Mouse (Mus musculus) cerebellum, adult 2 months (tissue): ENCODE data around the gene Top1. TPM values are rescaled to one million over a fixed set of nuclear protein-coding genes. Genes with fewer than 3 reads are reported as not detected.

Experiments used
- DNase-seq, 2 experiments: peaks; one replicate each; pipeline ENCODE4 v3.0.0; 2021
- H3K27ac ChIP-seq: fragments of 200-500 bp; 2 replicates; pipeline ENCODE4 v1.5.1; 2012; ENCODE audit warnings: low read length, control low read depth, inconsistent platforms; ENCODE audit not compliant: insufficient read depth
- H3K27me3 ChIP-seq: fragments of 200-500 bp; 2 replicates; pipeline ENCODE4 v1.6.1; 2012; ENCODE audit warnings: inconsistent platforms, mild to moderate bottlenecking, low read length, moderate library complexity; ENCODE audit not compliant: control insufficient read depth, insufficient read depth
- H3K4me1 ChIP-seq: fragments of 200-500 bp; 2 replicates; pipeline ENCODE4 v1.6.1; 2011; ENCODE audit warnings: low read length; ENCODE audit not compliant: control insufficient read depth, insufficient read depth
- H3K4me3 ChIP-seq: fragments of 200-500 bp; replicated peaks from 2 replicates; pipeline ENCODE3; 2011; ENCODE audit warnings: mild to moderate bottlenecking, low read depth, low read length, control low read depth; ENCODE audit not compliant: insufficient read depth
- CTCF ChIP-seq: fragments of 200-500 bp; IDR thresholded peaks from 2 replicates; pipeline ENCODE4 v1.5.1; 2011; ENCODE audit warnings: low read depth, mild to moderate bottlenecking, control low read depth, low read length, moderate library complexity, borderline replicate concordance; ENCODE audit not compliant: insufficient read depth
- POLR2A ChIP-seq: fragments of 200-500 bp; IDR thresholded peaks from 2 replicates; pipeline ENCODE4 v1.6.1; 2011; ENCODE audit warnings: low read length, control low read depth, borderline replicate concordance; ENCODE audit not compliant: insufficient read depth
- WGBS: fragments of 180-500 bp; shearing (Covaris S2); methylation state at CpG from one replicate; pipeline ENCODE4 v1.1.7; 2018; 5-methylcytosine and 5-hydroxymethylcytosine counted together
- polyA plus RNA-seq: library from polyadenylated mRNA; depleted of rRNA; stranded (reverse); fragments of >200 nt; gene quantifications from 2 replicates; pipeline ENCODE4 v1.2.3, GENCODE M21; 2012

Top1 gene
- polyA plus RNA-seq, 1 experiment: 29.4 TPM

- peak in 1 of 2 experiments; percentile 10 for DNase-seq
- TF ChIP-seq POLR2A: no peak
- no peak for TF ChIP-seq CTCF
- Histone ChIP-seq H3K4me1 (peaks cover 9% of the 10 kb centered on the region; the same call in 1 of the 2 replicates), H3K27me3 (no peaks in the 10 kb centered on the region), H3K27ac (no peak overlapping the region), H3K4me3 (no peak overlapping the region)
- 53% methylated on average over 2 of the region's 2 CpGs for WGBS
Measured at GRCm38 (mm10) chr2:160729436-160729835, 83.7 kb downstream of the Top1 start.

- H3K27ac ChIP-seq: no peak overlapping the region
- no peak for TF ChIP-seq POLR2A
- peak; percentile 74 for TF ChIP-seq CTCF
Measured at GRCm38 (mm10) chr2:160729851-160730796, 84.4 kb downstream of the Top1 start.

GRCm38 (mm10) chr2:160730797-160731116 lies 85.1 kb downstream of the Top1 start:
- DNase-seq: no peak
- 5% methylated on average over 19 of the region's 19 CpGs for WGBS
- TF ChIP-seq POLR2A (no peak), CTCF (no peak)

More at GRCm38 (mm10) chr2:160729851-160730796, 84.4 kb downstream of the Top1 start:
- Histone ChIP-seq H3K4me3 (peak overlapping the region; percentile 77), H3K27me3 (no peaks in the 10 kb centered on the region), H3K4me1 (peaks cover 12% of the 10 kb centered on the region; the same call in 1 of the 2 replicates)
- 24% methylated on average over 17 of the region's 17 CpGs for WGBS
- peak; percentile 48 for DNase-seq

GRCm38 (mm10) chr2:160731117-160731838 lies 85.6 kb downstream of the Top1 start, which contains the start of gene Plcg1:
Gene Plcg1 (plus strand): TSS chr2:160731300.
- H3K4me3 ChIP-seq: peak within 1 kb of the TSS; percentile 77
- TF ChIP-seq POLR2A: peak; percentile 37; the same call in 1 of the 2 replicates
- TF ChIP-seq CTCF: no peak
- H3K27me3 ChIP-seq: no peaks in the 10 kb centered on the region
- peak within 1 kb of the TSS; percentile 54 for H3K27ac ChIP-seq
- under 1% methylated on average over 95 of the region's 99 CpGs for WGBS
- DNase-seq: peak; percentile 93 to 94
- H3K4me1 ChIP-seq: peaks cover 16% of the 10 kb centered on the region; the same call in 1 of the 2 replicates

More at GRCm38 (mm10) chr2:160730797-160731116, 85.1 kb downstream of the Top1 start:
- H3K4me3 ChIP-seq: peak overlapping the region; percentile 77
- H3K27ac ChIP-seq: peak overlapping the region; percentile 54
- H3K4me1 ChIP-seq: peaks cover 13% of the 10 kb centered on the region; the same call in 1 of the 2 replicates
- H3K27me3 ChIP-seq: no peaks in the 10 kb centered on the region

GRCm38 (mm10) chr2:160731839-160732261 lies 86.2 kb downstream of the Top1 start:
- H3K4me3 ChIP-seq: peak overlapping the region; percentile 77
- H3K27ac ChIP-seq: peak overlapping the region; percentile 37; the same call in 1 of the 2 replicates
- H3K27me3 ChIP-seq: no peaks in the 10 kb centered on the region
- WGBS: under 1% methylated on average over 32 of the region's 32 CpGs
- DNase-seq: peak in 1 of 2 experiments; percentile 63
- no peak for TF ChIP-seq CTCF
- TF ChIP-seq POLR2A: no peak
- H3K4me1 ChIP-seq: peaks cover 16% of the 10 kb centered on the region; the same call in 1 of the 2 replicates

- 31% methylated on average over 9 of the region's 9 CpGs for WGBS
- no peak for DNase-seq
- Histone ChIP-seq H3K4me1 (peaks cover 17% of the 10 kb centered on the region; the same call in 1 of the 2 replicates), H3K4me3 (peak overlapping the region; percentile 77), H3K27ac (no peak overlapping the region), H3K27me3 (no peaks in the 10 kb centered on the region)
- no peak for TF ChIP-seq CTCF
- no peak for TF ChIP-seq POLR2A
Measured at GRCm38 (mm10) chr2:160732420-160732995, 86.8 kb downstream of the Top1 start.

GRCm38 (mm10) chr2:160733131-160733531 lies 87.4 kb downstream of the Top1 start:
- H3K27ac ChIP-seq: no peak overlapping the region
- peak overlapping the region; percentile 39 for H3K4me3 ChIP-seq
- peaks cover 23% of the 10 kb centered on the region; the same call in 1 of the 2 replicates for H3K4me1 ChIP-seq
- WGBS: 39% methylated on average over 7 of the region's 7 CpGs
- TF ChIP-seq POLR2A: no peak
- no peak for TF ChIP-seq CTCF
- DNase-seq: no peak
- H3K27me3 ChIP-seq: no peaks in the 10 kb centered on the region
